Comparison of ENCODE assay signal across 17 mouse cellular contexts in the genomic region with DNA sequence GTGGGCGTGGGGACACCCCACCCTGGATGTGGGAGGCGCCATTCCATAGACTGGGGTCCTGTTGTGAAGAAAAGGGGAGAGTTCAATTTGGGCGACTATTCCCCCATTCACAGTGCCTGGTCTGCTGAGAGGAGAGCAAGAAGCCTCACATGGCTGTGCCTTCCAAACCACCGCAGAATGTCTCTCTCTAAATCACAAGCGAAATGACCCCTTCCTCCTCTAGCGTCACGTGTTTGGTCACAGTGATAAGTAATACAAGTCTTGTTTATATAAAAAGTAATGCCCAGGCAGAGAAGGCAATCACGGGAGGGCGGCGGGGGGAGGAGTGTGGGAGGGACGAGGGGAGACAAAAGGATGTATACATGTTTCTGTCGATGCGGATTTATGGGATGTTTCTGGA.
"Had no signal": no experiment of that assay in that cellular context is flagged by ENCODE, and none has a peak within 500 bp of the region (broad histone marks: within the 10 kb centered on the region; RNA-seq: fewer than 3 reads in every experiment).

No protein-coding gene starts in this region.

- H3K4me3 ChIP-seq: layer of hippocampus, adult 2 months; limb, embryonic 12.5 days; liver, embryonic 13.5 days; midbrain, embryonic 12.5 days; neural tube, embryonic 13.5 days had no signal

- H3K4me2 ChIP-seq: hindbrain, embryonic 14.5 days; limb, embryonic 12.5 days; liver, embryonic 13.5 days; midbrain, embryonic 12.5 days; neural tube, embryonic 13.5 days had no signal

- H3K27me3 ChIP-seq: limb, embryonic 12.5 days; liver, embryonic 13.5 days; neural tube, embryonic 13.5 days had no signal

- ATAC-seq: liver, postnatal 0 days; midbrain, embryonic 16.5 days had no signal

- H3K36me3 ChIP-seq: limb, embryonic 12.5 days; liver, embryonic 13.5 days; midbrain, embryonic 12.5 days; neural tube, embryonic 13.5 days had no signal

- H3K27ac ChIP-seq: hindbrain, embryonic 14.5 days; layer of hippocampus, adult 2 months; limb, embryonic 12.5 days; liver, embryonic 13.5 days; macrophage; midbrain, embryonic 12.5 days; neural tube, embryonic 13.5 days had no signal

- H3K9me3 ChIP-seq: limb, embryonic 12.5 days; liver, embryonic 13.5 days; midbrain, embryonic 12.5 days; neural tube, embryonic 13.5 days had no signal

- H3K9ac ChIP-seq: hindbrain, embryonic 14.5 days; limb, embryonic 12.5 days; liver, embryonic 13.5 days; liver, postnatal 0 days; midbrain, embryonic 12.5 days; neural tube, embryonic 13.5 days had no signal

- DNase-seq: kidney, adult 18-20 months; kidney, postnatal 36 days; liver; liver, embryonic 13.5 days; liver, postnatal 0 days; retina, postnatal 1 day; right cerebral cortex, postnatal 4 days; spleen, adult 18-20 months; thymus, adult 18-20 months; thymus, postnatal 14 days had no signal
